Mouse (Mus musculus) ES-E14 (cell line): ENCODE measurements at regions not wholly inside any gene's neighbourhood (a gene's known extent, or its start where the extent isn't known, plus 50 kb on each side); places are given as distances from the start of the nearest gene placed in this dataset.

Experiments
- DNase-seq: peaks from one replicate; pipeline ENCODE4 v3.0.0-alpha.2; 2013; ENCODE audit warnings: low read depth, low spot score
- H3K27ac ChIP-seq: 2 replicates; pipeline ENCODE4 v1.5.1; 2012; ENCODE audit warnings: low read depth, mild to moderate bottlenecking, low read length, moderate library complexity, mixed read lengths; ENCODE audit not compliant: poor library complexity, insufficient read depth, severe bottlenecking
- H3K36me3 ChIP-seq: 2 replicates; pipeline ENCODE4 v1.6.1; 2012; ENCODE audit warnings: mild to moderate bottlenecking, low read length, moderate library complexity, mixed read lengths; ENCODE audit not compliant: control insufficient read depth, poor library complexity, insufficient read depth, severe bottlenecking
- H3K4me1 ChIP-seq, 2 experiments: fragments of 150-350 bp in 1 of 2; sonication (generic) in 1 of 2; 2 replicates each; pipeline ENCODE4 v1.6.1; 2012; ENCODE audit warnings: low read length in 2 of 2, mild to moderate bottlenecking in 1 of 2, mixed read lengths in 1 of 2; ENCODE audit not compliant: control insufficient read depth in 2 of 2, insufficient read depth in 2 of 2, poor library complexity in 1 of 2
- H3K4me3 ChIP-seq, 2 experiments: fragments of 150-350 bp in 1 of 2; sonication (generic) in 1 of 2; 2 replicates each; pipeline ENCODE4 v1.5.1; 2012; ENCODE audit warnings: low read length in 2 of 2, low read depth in 1 of 2, mild to moderate bottlenecking in 1 of 2, mixed read lengths in 1 of 2; ENCODE audit not compliant: insufficient read depth in 1 of 2, poor library complexity in 1 of 2, severe bottlenecking in 1 of 2
- H3K9ac ChIP-seq: 2 replicates; pipeline ENCODE4 v1.6.1; 2012; ENCODE audit warnings: low read depth, mild to moderate bottlenecking, low read length, mixed read lengths; ENCODE audit not compliant: poor library complexity, insufficient read depth, severe bottlenecking
- H3K9me3 ChIP-seq: fragments of 150-350 bp; sonication (generic); 2 replicates; pipeline ENCODE4 v1.6.1; 2012; ENCODE audit warnings: low read depth, mild to moderate bottlenecking, low read length; ENCODE audit not compliant: control insufficient read depth, insufficient read depth
- CHD2 ChIP-seq: IDR thresholded peaks from 2 replicates; pipeline ENCODE4 v1.6.1; 2014; ENCODE audit warnings: mild to moderate bottlenecking, low read depth, low read length, inconsistent platforms
- HCFC1 ChIP-seq: IDR thresholded peaks from 2 replicates; pipeline ENCODE4 v1.6.1; 2012; ENCODE audit warnings: low read length, inconsistent platforms, borderline replicate concordance; ENCODE audit not compliant: insufficient read depth
- MAFK ChIP-seq: IDR thresholded peaks from 2 replicates; pipeline ENCODE4 v1.6.1; 2014; ENCODE audit warnings: mild to moderate bottlenecking, low read depth, low read length, inconsistent platforms; ENCODE audit not compliant: insufficient read depth
- ZC3H11A ChIP-seq: IDR thresholded peaks from 2 replicates; pipeline ENCODE4 v1.6.1; 2012; ENCODE audit warnings: low read depth, mild to moderate bottlenecking, inconsistent platforms, low read length, borderline replicate concordance
- ZNF384 ChIP-seq: IDR thresholded peaks from 2 replicates; pipeline ENCODE4 v1.6.1; 2012; ENCODE audit warnings: low read depth, low read length, inconsistent platforms
- in situ Hi-C, 2 experiments: fragments of 600-800 bp; cut with MboI; formaldehyde crosslinking; loops; one replicate each; pipeline ENCODE4 v1.15.1; 2025; ENCODE audit warnings: low sequenced_read_pairs in 2 of 2, inconsistent platforms in 1 of 2; ENCODE audit not compliant: unreplicated experiment in 2 of 2

DNA sequence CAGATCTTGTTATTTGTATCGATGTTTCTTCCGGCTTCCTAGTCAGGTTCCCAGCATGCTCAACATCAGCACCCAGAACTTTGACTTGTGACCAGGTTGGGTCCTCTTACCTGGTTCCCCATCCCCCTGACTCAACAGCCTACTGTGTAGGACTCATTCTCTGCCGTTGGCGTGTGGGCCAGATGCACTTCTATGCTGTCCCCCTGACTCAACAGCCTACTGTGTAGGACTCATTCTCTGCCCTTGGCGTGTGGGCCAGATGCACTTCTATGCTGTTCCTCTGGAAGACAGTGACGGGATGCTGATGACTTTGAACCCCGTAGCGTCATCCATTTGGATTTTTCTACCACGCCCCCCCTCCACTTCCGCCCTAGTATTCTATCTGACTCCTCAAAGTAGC lies 389.6 kb downstream of the Atp23 start:
- in situ Hi-C loops = no loop called here
- DNase-seq = no peak
- Histone ChIP-seq H3K27ac (no peak overlapping the region), H3K9me3 (no peaks in the 10 kb centered on the region), H3K4me3 (no peak overlapping the region), H3K9ac (no peak overlapping the region), H3K4me1 (no peaks in the 10 kb centered on the region), H3K36me3 (no peaks in the 10 kb centered on the region)
- no peak for TF ChIP-seq ZC3H11A
- no peak for TF ChIP-seq CHD2
- no peak for TF ChIP-seq MAFK
- TF ChIP-seq ZNF384 = no peak

DNA sequence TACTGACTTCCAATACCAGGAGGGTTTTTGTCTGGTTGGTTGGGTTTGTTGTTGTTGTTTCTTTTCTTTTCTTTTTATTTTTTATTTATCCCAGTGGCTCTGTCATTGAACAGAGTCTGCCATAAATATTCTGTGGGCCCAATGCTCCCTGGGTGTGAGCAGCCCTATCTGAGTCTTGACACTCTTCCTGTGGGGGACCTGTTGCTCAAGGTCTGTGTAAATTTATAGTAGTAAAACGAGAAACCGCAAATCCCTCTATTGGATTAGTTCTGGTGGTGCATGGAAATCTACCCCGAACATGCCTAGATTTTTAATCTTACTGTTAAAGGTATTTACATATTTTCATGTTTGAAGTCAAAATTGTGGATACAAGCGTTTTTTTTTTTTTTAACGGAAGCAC lies 395.2 kb downstream of the Atp23 start:
- Histone ChIP-seq H3K36me3 (no peaks in the 10 kb centered on the region), H3K27ac (no peak overlapping the region), H3K4me3 (no peak overlapping the region), H3K9me3 (no peaks in the 10 kb centered on the region), H3K4me1 (no peaks in the 10 kb centered on the region), H3K9ac (no peak overlapping the region)
- no peak for TF ChIP-seq CHD2
- TF ChIP-seq ZNF384 = no peak
- no peak for TF ChIP-seq HCFC1
- no peak for TF ChIP-seq MAFK
- TF ChIP-seq ZC3H11A = no peak
- DNase-seq = no peak
- in situ Hi-C loops = no loop called here

GRCm38 (mm10) chr10:126502013-126502688 lies 399.0 kb downstream of the Atp23 start:
- no peak overlapping the region for H3K9ac ChIP-seq
- in situ Hi-C loops = no loop called here
- H3K27ac ChIP-seq = no peak overlapping the region

DNA sequence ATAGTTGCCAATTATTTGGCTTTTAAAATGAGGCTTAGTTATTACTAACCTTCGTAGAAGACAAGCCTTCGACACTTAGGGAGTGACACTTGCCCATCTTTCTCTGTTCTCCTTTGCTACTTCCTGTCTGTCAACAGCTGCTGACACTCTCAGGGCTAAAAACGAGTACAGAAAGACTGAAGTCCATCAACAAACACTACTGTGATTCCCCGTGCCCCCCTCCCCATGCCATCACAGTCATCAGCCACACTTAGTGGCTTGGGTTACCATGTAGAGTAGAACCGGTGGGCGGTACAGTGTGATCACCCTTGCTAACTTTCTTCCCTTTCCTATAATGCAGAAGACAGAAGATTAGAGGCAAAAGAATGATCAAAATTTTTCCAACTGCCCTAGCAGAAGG lies 402.4 kb downstream of the Atp23 start:
- no peak overlapping the region for H3K27ac ChIP-seq
- in situ Hi-C loops = no loop called here
- no peak for TF ChIP-seq CHD2
- H3K4me1 ChIP-seq = no peaks in the 10 kb centered on the region
- no peak overlapping the region for H3K4me3 ChIP-seq
- H3K9me3 ChIP-seq = no peaks in the 10 kb centered on the region
- H3K36me3 ChIP-seq = no peaks in the 10 kb centered on the region
- no peak overlapping the region for H3K9ac ChIP-seq
- no peak for DNase-seq

More at GRCm38 (mm10) chr10:126502013-126502688, 399.0 kb downstream of the Atp23 start:
- TF ChIP-seq ZNF384 (no peak), ZC3H11A (no peak), CHD2 (no peak), HCFC1 (no peak), MAFK (no peak)
- Histone ChIP-seq H3K9me3 (no peaks in the 10 kb centered on the region), H3K4me1 (no peaks in the 10 kb centered on the region), H3K36me3 (no peaks in the 10 kb centered on the region), H3K4me3 (no peak overlapping the region)
- DNase-seq = no peak

- TF ChIP-seq ZNF384 = no peak
- no peak for TF ChIP-seq MAFK
- TF ChIP-seq CHD2 = no peak
- no peak for TF ChIP-seq ZC3H11A
- TF ChIP-seq HCFC1 = no peak
- no peak for DNase-seq
- Histone ChIP-seq H3K4me3 (no peak overlapping the region), H3K27ac (no peak overlapping the region), H3K4me1 (no peaks in the 10 kb centered on the region), H3K9ac (no peak overlapping the region), H3K9me3 (no peaks in the 10 kb centered on the region), H3K36me3 (no peaks in the 10 kb centered on the region)
- in situ Hi-C loops = no loop called here
These were observed 407.4 kb downstream of the Atp23 start for GRCm38 (mm10) chr10:126493734-126494133.
